Mouse (Mus musculus) liver, embryonic 16.5 days (tissue): ENCODE data around the gene Trim68. TPM values are rescaled to one million over a fixed set of nuclear protein-coding genes. Genes with fewer than 3 reads are reported as not detected.
"Not testable (repeated sequence)": the region's sequence is repeated elsewhere in the genome, so short reads cannot be mapped to it uniquely, and the experiment has no call there.

ENCODE experiments used
- ATAC-seq: fragments of 200-750 bp; cut with Nextera tagmentation; 2 replicates; pipeline ENCODE4 v1.8.0; 2017; ENCODE audit warnings: low read depth, mild to moderate bottlenecking, moderate number of reproducible peaks, moderate library complexity
- H3K27ac ChIP-seq: fragments of 300-500 bp; sonication (generic); 2 replicates; pipeline ENCODE4 v1.5.1; 2014; ENCODE audit warnings: mild to moderate bottlenecking, low read length
- H3K27me3 ChIP-seq: fragments of 300-500 bp; sonication (generic); 2 replicates; pipeline ENCODE4 v1.6.1; 2014; ENCODE audit warnings: low read depth, low read length, mixed read lengths; ENCODE audit not compliant: control insufficient read depth, insufficient read depth
- H3K36me3 ChIP-seq: fragments of 300-500 bp; sonication (generic); 2 replicates; pipeline ENCODE4 v1.6.1; 2014; ENCODE audit warnings: mild to moderate bottlenecking; ENCODE audit not compliant: control insufficient read depth, insufficient read depth
- H3K4me1 ChIP-seq: fragments of 300-500 bp; sonication (generic); 2 replicates; pipeline ENCODE4 v1.6.1; 2014; ENCODE audit warnings: low read depth, low read length, mixed read lengths; ENCODE audit not compliant: control insufficient read depth
- H3K4me2 ChIP-seq: fragments of 300-500 bp; sonication (generic); 2 replicates; pipeline ENCODE4 v1.6.1; 2014; ENCODE audit warnings: low read depth, low read length, mixed read lengths
- H3K4me3 ChIP-seq: fragments of 300-500 bp; sonication (generic); 2 replicates; pipeline ENCODE4 v1.5.1; 2014; ENCODE audit warnings: low read depth, mild to moderate bottlenecking, low read length
- H3K9ac ChIP-seq: fragments of 300-500 bp; sonication (generic); 2 replicates; pipeline ENCODE4 v1.6.1; 2014; ENCODE audit warnings: low read depth, low read length
- H3K9me3 ChIP-seq: fragments of 300-500 bp; sonication (generic); replicated peaks from 2 replicates; pipeline ENCODE4 v1.6.1; 2016; ENCODE audit warnings: low read length; ENCODE audit not compliant: control insufficient read depth
- WGBS: fragments of 180-500 bp; shearing (Covaris S2); extraction: QIAGEN DNeasy Blood & Tissue Kit; methylation state at CpG from one replicate; pipeline ENCODE4 v1.1.7; 2014; ENCODE audit not compliant: insufficient replicate concordance; 5-methylcytosine and 5-hydroxymethylcytosine counted together
- polyA plus RNA-seq: library from polyadenylated mRNA; unstranded; fragments of >200 nt; fragmentation: Nextera tagmentation; extraction: Ambion mirVana; gene quantifications from 2 replicates; pipeline ENCODE4 v1.2.1, GENCODE M21; 2015

The Trim68 gene
- polyA plus RNA-seq, 1 experiment from 2014 or later, result 1.1 TPM

DNA sequence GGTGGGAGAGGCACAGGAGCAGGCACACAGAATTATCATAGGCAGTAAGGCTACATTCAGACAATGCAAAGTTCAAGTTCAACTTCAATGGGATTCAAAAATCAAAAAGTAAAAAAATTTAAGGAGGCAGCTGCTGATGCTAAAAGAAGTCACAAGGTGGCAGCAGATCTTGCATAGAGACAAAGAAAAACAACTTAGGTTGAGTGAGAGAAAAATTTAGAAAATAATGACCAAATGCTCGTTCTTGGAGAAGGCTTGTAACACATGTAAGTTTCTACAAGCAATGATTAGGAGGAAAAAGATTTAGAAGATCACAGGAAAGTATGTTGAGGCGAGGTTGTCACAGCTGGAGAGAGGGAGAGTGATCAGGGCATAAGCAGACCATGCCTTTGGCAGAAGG is 21.7 kb downstream of the Trim68 start:
- H3K4me2 ChIP-seq, result no peak overlapping the region
- no peaks in the 10 kb centered on the region for H3K36me3 ChIP-seq
- H3K9ac ChIP-seq, result no peak overlapping the region
- 30% methylated on average over 2 of the region's 2 CpGs for WGBS
- no peak overlapping the region for H3K4me3 ChIP-seq
- ATAC-seq, result no peak
- no peaks in the 10 kb centered on the region for H3K9me3 ChIP-seq
- H3K4me1 ChIP-seq, result no peaks in the 10 kb centered on the region
- no peaks in the 10 kb centered on the region for H3K27me3 ChIP-seq
- no peak overlapping the region for H3K27ac ChIP-seq

DNA sequence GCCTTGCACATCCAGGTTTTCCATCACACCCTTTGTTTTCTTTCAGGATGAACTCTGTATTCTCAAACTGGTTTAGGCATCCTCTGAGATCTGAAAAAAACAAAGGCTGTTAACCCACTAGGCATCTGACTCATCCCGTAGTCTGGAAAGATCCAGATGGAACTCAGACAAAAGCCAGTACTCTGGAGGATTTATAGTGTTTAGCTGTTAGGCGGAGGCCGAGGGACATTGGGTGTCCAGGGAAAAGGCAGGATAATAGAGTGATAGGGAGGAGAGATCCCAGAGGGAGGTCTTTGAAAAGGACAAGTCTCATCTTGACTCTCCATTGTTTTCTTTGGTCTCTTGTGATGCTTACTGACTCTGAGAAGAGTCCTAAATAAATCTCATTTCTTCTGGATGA is 22.5 kb downstream of the Trim68 start, which contains the start of gene Olfr556:
TSS of gene Olfr556 (plus strand) at position 301 of the 400 bp plus-strand sequence.
- Histone ChIP-seq H3K4me2 (no peak within 1 kb of the TSS), H3K4me3 (no peak within 1 kb of the TSS), H3K36me3 (no peaks in the 10 kb centered on the region), H3K27me3 (no peaks in the 10 kb centered on the region), H3K27ac (no peak within 1 kb of the TSS), H3K9me3 (no peaks in the 10 kb centered on the region), H3K9ac (no peak within 1 kb of the TSS), H3K4me1 (no peaks in the 10 kb centered on the region)
- ATAC-seq, result no peak
- WGBS, result 48% methylated on average over 3 of the region's 3 CpGs

DNA sequence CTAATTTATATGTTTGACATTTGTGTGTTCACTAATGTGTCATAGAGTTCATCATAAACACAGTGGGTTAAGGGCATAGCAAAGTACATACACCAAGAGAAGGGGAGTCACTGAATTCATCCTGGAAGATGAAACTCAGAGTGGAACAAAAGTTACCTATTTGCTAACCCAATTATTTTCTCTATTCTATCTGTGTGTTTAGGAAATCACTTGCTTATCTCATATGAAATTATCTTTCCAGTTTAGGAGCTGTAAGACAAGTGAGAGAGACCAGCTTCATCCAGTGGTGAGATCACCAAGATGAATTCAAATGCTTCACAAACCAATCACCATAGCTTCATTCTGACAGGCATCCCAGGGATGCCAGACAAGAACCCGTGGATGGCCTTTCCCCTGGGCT is 28.6 kb downstream of the Trim68 start, which contains the start of gene Olfr555:
TSS of gene Olfr555 (plus strand) at position 301 of the 400 bp plus-strand sequence.
- no peak for ATAC-seq
- Histone ChIP-seq H3K9me3 (no peaks in the 10 kb centered on the region), H3K4me2 (no peak within 1 kb of the TSS), H3K9ac (no peak within 1 kb of the TSS), H3K27ac (no peak within 1 kb of the TSS), H3K27me3 (no peaks in the 10 kb centered on the region), H3K4me1 (no peaks in the 10 kb centered on the region), H3K4me3 (no peak within 1 kb of the TSS), H3K36me3 (no peaks in the 10 kb centered on the region)
- WGBS, result 54% methylated on average over 1 of the region's 1 CpGs

DNA sequence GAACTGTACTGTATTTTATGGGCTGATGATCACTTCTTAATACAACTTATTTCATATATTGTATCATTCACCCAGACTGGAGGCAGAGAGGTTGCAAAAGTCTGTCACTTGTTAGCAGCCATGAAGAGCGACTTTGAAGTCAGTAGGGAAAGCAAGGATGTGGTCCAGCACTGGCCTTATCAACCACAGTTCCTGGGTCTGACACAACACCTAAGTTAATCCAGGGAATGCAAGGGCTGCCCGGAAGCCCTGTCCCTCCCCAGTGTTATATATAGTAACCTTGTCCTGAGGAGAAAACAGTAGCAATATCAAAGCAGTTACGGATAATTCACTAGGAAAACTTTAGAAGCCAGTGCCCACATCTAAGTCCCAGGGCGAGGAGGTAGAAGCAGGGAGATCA is 42.2 kb downstream of the Trim68 start:
- not testable (repeated sequence) for H3K4me3 ChIP-seq, H3K4me1 ChIP-seq, H3K27me3 ChIP-seq, H3K9me3 ChIP-seq, H3K9ac ChIP-seq, ATAC-seq, H3K4me2 ChIP-seq, H3K27ac ChIP-seq, H3K36me3 ChIP-seq
- WGBS, result 59% methylated on average over 3 of the region's 4 CpGs

DNA sequence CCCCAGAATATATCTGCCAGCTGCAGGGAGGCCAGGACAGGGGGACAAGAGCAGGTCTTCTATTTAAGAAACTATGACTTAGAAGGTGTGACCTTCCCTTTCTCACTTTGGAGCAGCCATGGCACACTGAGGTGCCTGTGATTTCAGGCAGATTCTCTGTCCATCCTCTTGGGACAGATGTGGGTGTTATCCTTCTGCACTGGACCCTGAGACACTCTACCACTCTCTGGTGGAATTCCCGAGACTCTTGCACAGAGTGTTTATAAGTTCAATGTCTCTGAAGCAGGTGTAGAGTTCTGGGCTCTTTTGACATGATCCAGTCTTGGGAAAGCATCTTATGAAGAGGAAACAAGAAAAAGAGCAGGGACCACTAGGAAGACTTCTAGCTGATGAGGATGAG is 49.0 kb downstream of the Trim68 start, which contains the start of gene Olfr554:
TSS of gene Olfr554 (plus strand) at position 301 of the 400 bp plus-strand sequence.
- no peak within 1 kb of the TSS for H3K4me3 ChIP-seq
- H3K4me2 ChIP-seq, result no peak within 1 kb of the TSS
- H3K9ac ChIP-seq, result no peak within 1 kb of the TSS
- no peaks in the 10 kb centered on the region for H3K27me3 ChIP-seq
- no peaks in the 10 kb centered on the region for H3K36me3 ChIP-seq
- no peak within 1 kb of the TSS for H3K27ac ChIP-seq
- no peaks in the 10 kb centered on the region for H3K9me3 ChIP-seq
- no peak for ATAC-seq
- WGBS, result 38% methylated on average over 1 of the region's 1 CpGs
- H3K4me1 ChIP-seq, result no peaks in the 10 kb centered on the region

DNA sequence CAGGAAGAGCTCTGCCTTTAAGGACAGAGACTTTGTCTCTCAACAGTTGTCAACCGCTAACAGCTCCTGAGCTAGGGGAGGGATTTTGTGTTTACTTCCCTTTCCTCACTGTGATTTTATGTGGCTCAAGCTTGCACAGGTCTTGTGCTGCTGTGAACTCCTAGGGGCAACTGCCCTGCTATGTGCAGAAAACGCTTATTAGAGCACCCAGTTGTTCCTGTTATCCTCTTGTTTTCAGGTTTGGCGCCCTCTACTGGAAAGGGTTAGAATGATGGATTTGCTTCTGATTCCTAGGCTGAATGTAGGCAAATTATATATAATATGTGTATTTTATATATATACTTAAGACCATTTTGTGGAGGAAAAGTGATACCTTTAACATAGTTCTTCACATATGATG is 50.5 kb downstream of the Trim68 start:
- Histone ChIP-seq H3K27ac (no peak overlapping the region), H3K4me2 (no peak overlapping the region), H3K36me3 (no peaks in the 10 kb centered on the region), H3K9ac (no peak overlapping the region), H3K4me1 (no peaks in the 10 kb centered on the region), H3K4me3 (no peak overlapping the region), H3K27me3 (no peaks in the 10 kb centered on the region), H3K9me3 (no peaks in the 10 kb centered on the region)
- no peak for ATAC-seq
- 12% methylated on average over 3 of the region's 3 CpGs for WGBS

Other genes starting within 250 kb of the Trim68 start
- gene Rrm1, start 245.6 kb downstream of the Trim68 start, polyA plus RNA-seq, result 153 and 174 TPM in 2 replicates
- gene Olfr543, start 205.6 kb downstream of the Trim68 start, polyA plus RNA-seq, result 0.30 and 0.43 TPM in 2 replicates
- 0.05 and 0.08 TPM in 2 replicates for gene Olfr544, start 199.0 kb downstream of the Trim68 start, polyA plus RNA-seq
- gene Olfr545, start 187.8 kb downstream of the Trim68 start, polyA plus RNA-seq, result not detected in 2 replicates
- not detected in 2 replicates for gene Olfr547, start 152.6 kb downstream of the Trim68 start, polyA plus RNA-seq
- gene Olfr548-ps1, start 146.4 kb downstream of the Trim68 start, polyA plus RNA-seq, result not detected in 2 replicates
- gene Olfr549, start 137.5 kb downstream of the Trim68 start, polyA plus RNA-seq, result not detected in 2 replicates
- gene Trim21, start 121.8 kb downstream of the Trim68 start, polyA plus RNA-seq, result 0.25 and 0.37 TPM in 2 replicates
- gene Olfr550, start 115.9 kb downstream of the Trim68 start, polyA plus RNA-seq, result not detected in 2 replicates
- not detected in 2 replicates for gene Olfr551, start 95.4 kb downstream of the Trim68 start, polyA plus RNA-seq
- not detected in 2 replicates for gene Olfr552, start 89.6 kb downstream of the Trim68 start, polyA plus RNA-seq
- not detected in 2 replicates for gene Olfr553, start 69.1 kb downstream of the Trim68 start, polyA plus RNA-seq
- not detected in 2 replicates for gene Olfr554, start 48.9 kb downstream of the Trim68 start, polyA plus RNA-seq
- gene Olfr555, start 28.5 kb downstream of the Trim68 start, polyA plus RNA-seq, result not detected in 2 replicates
- gene Olfr556, start 22.4 kb downstream of the Trim68 start, polyA plus RNA-seq, result not detected in 2 replicates
- gene Olfr557, start 8.6 kb upstream of the Trim68 start, polyA plus RNA-seq, result not detected in 2 replicates
- not detected in 2 replicates for gene Olfr558, start 14.9 kb upstream of the Trim68 start, polyA plus RNA-seq
- gene Olfr33, start 31.7 kb upstream of the Trim68 start, polyA plus RNA-seq, result not detected in 2 replicates
- not detected in 2 replicates for gene Olfr559, start 40.2 kb upstream of the Trim68 start, polyA plus RNA-seq
- gene Olfr560, start 72.0 kb upstream of the Trim68 start, polyA plus RNA-seq, result not detected in 2 replicates
- gene Olfr78, start 72.1 kb upstream of the Trim68 start, polyA plus RNA-seq, result 0.02 and 0.04 TPM in 2 replicates
- gene Olfr561, start 83.9 kb upstream of the Trim68 start, polyA plus RNA-seq, result not detected in 2 replicates
- gene Olfr564, start 116.2 kb upstream of the Trim68 start, polyA plus RNA-seq, result not detected in 2 replicates
- not detected in 2 replicates for gene Olfr566, start 171.4 kb upstream of the Trim68 start, polyA plus RNA-seq
- not detected in 2 replicates for gene Olfr568, start 189.8 kb upstream of the Trim68 start, polyA plus RNA-seq
- gene Olfr569, start 203.6 kb upstream of the Trim68 start, polyA plus RNA-seq, result not detected in 2 replicates
- gene Olfr570, start 207.2 kb upstream of the Trim68 start, polyA plus RNA-seq, result not detected in 2 replicates
- not detected in 2 replicates for gene Olfr571, start 230.2 kb upstream of the Trim68 start, polyA plus RNA-seq
- not detected in 2 replicates for gene Olfr572, start 237.1 kb upstream of the Trim68 start, polyA plus RNA-seq